Mouse (Mus musculus) kidney, postnatal 0 days (tissue): Measurements from ENCODE around the gene Mfsd13b. TPM values are rescaled to one million over a fixed set of nuclear protein-coding genes. Genes with fewer than 3 reads are reported as not detected.

Experiments used
- ATAC-seq: fragments of 200-750 bp; cut with Nextera tagmentation; replicated peaks from 2 replicates; pipeline ENCODE4 v1.8.0; 2017; ENCODE audit warnings: low read depth, moderate number of reproducible peaks, moderate TSS enrichment, moderate library complexity; ENCODE audit not compliant: low FRiP score
- DNase-seq: peaks from one replicate; pipeline ENCODE4 v3.0.0-alpha.2; 2016; ENCODE audit warnings: low spot score
- H3K27ac ChIP-seq: fragments of 300-500 bp; sonication (generic); 2 replicates; pipeline ENCODE4 v1.5.1; 2014; ENCODE audit warnings: mild to moderate bottlenecking
- H3K27me3 ChIP-seq: fragments of 300-500 bp; sonication (generic); 2 replicates; pipeline ENCODE4 v1.6.1; 2014; ENCODE audit warnings: low read length, mixed read lengths; ENCODE audit not compliant: insufficient read depth
- H3K36me3 ChIP-seq: fragments of 300-500 bp; sonication (generic); 2 replicates; pipeline ENCODE4 v1.6.1; 2014; ENCODE audit warnings: low read length, mixed read lengths; ENCODE audit not compliant: insufficient read depth
- H3K4me1 ChIP-seq: fragments of 300-500 bp; sonication (generic); replicated peaks from 2 replicates; pipeline ENCODE4 v1.6.1; 2014; ENCODE audit warnings: antibody characterized with exemption, low read length, mixed read lengths; ENCODE audit not compliant: insufficient read depth
- H3K4me2 ChIP-seq: fragments of 300-500 bp; sonication (generic); 2 replicates; pipeline ENCODE4 v1.6.1; 2014; ENCODE audit warnings: mild to moderate bottlenecking, low read length, moderate library complexity, mixed read lengths
- H3K4me3 ChIP-seq: fragments of 300-500 bp; sonication (generic); replicated peaks from 2 replicates; pipeline ENCODE4 v1.5.1; 2014; ENCODE audit warnings: low read depth, low read length
- H3K9ac ChIP-seq: fragments of 300-500 bp; sonication (generic); 2 replicates; pipeline ENCODE4 v1.6.1; 2014; ENCODE audit warnings: low read depth, low read length
- H3K9me3 ChIP-seq: fragments of 300-500 bp; sonication (generic); replicated peaks from 2 replicates; pipeline ENCODE4 v1.6.1; 2016; ENCODE audit warnings: low read length, inconsistent platforms, mixed read lengths
- CTCF ChIP-seq: IDR thresholded peaks from 2 replicates; pipeline ENCODE4 v1.5.1; 2016; ENCODE audit warnings: antibody characterized with exemption, low read depth, mild to moderate bottlenecking, moderate library complexity
- WGBS: fragments of 180-500 bp; shearing (Covaris S2); extraction: QIAGEN DNeasy Blood & Tissue Kit; methylation state at CpG from one replicate; pipeline ENCODE4 v1.1.7; 2014; 5-methylcytosine and 5-hydroxymethylcytosine counted together
- polyA plus RNA-seq: library from polyadenylated mRNA; unstranded; fragments of >200 nt; fragmentation: Nextera tagmentation; extraction: Ambion mirVana; gene quantifications from 2 replicates; pipeline ENCODE4 v1.2.1, GENCODE M21; 2015

Mfsd13b gene
- polyA plus RNA-seq, result 0.22 and 0.52 TPM in 2 replicates

DNA sequence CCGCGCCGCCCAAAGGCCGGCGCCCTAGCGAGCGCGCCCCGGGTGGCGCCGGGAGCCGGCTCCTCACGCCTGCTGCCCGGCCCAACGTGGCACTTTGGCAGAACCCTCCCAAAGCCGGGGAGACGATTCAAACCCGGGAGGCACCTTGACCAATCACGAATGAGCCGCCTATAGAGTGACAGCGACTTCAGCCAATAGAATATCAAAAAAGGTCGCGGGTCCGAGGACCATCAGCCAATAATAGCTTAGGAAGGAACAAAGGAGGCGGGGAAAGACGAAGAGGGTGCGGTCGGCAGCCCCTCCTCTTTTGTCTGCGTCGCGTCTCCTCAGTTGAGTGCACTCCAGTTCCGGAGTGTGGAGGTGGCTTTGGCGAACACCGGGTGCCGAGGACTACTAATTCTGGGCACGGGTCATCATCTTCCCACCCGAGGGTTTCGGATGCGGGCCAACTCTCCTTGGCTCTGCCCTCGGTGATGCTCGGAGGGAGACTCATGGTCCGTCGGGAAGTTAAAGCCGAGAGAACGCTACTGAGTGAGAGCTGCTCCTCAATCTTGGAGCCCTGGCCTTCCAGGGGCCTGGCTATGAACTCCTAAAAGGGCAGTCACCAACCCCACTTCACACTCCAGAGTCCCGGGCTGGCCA is at the start of gene Mfsd13b, which contains the start of gene Cdr2:
TSS of gene Mfsd13b (plus strand) at position 310 of the 642 bp plus-strand sequence.
TSS of gene Cdr2 (minus strand) at position 113 of the 642 bp plus-strand sequence.
- no peaks in the 10 kb centered on the region for H3K36me3 ChIP-seq
- H3K9me3 ChIP-seq, result no peaks in the 10 kb centered on the region
- peak within 1 kb of the TSS; percentile 75 for H3K27ac ChIP-seq
- H3K4me3 ChIP-seq, result peak within 1 kb of the TSS; percentile 84
- WGBS, result under 1% methylated on average over 46 of the region's 46 CpGs
- H3K27me3 ChIP-seq, result 0 out of 2 replicates have a peak, but pooled peaks cover 3% of the 10 kb centered on the region
- peak within 1 kb of the TSS; percentile 93 for H3K4me2 ChIP-seq
- H3K9ac ChIP-seq, result peak within 1 kb of the TSS; percentile 75
- ATAC-seq (peak; percentile 97), DNase-seq (peak; percentile 99)
- H3K4me1 ChIP-seq, result 0 out of 2 replicates have a peak, but pooled peaks cover 3% of the 10 kb centered on the region
- TF ChIP-seq CTCF, result no peak

DNA sequence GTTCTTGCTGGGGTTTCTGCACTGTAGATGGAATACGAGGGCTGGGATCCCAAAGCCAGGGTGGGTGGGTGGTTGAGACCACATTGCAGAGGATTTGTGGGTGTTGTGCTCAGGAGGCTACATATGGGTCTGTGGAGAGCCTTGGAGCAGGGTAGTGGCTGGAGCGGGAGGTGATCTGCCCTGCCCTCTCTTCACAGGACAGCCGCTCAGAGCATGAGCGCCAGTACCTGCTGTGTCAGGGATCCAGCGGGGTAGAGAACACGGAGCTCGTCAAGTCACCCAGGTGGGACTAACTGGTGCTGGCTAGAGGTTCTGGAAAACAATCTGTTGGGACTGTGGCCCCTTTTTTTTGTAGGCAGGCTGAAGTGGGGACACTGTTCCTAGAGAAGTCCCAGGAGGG is 49.2 kb upstream of the Mfsd13b start:
- no peak for TF ChIP-seq CTCF
- Histone ChIP-seq H3K36me3 (peaks cover 67% of the 10 kb centered on the region), H3K9ac (no peak overlapping the region), H3K9me3 (no peaks in the 10 kb centered on the region), H3K4me2 (no peak overlapping the region), H3K27ac (no peak overlapping the region), H3K4me1 (no peaks in the 10 kb centered on the region), H3K27me3 (no peaks in the 10 kb centered on the region), H3K4me3 (no peak overlapping the region)
- DNase-seq, result no peak
- WGBS, result 86% methylated on average over 7 of the region's 7 CpGs
- ATAC-seq, result no peak

DNA sequence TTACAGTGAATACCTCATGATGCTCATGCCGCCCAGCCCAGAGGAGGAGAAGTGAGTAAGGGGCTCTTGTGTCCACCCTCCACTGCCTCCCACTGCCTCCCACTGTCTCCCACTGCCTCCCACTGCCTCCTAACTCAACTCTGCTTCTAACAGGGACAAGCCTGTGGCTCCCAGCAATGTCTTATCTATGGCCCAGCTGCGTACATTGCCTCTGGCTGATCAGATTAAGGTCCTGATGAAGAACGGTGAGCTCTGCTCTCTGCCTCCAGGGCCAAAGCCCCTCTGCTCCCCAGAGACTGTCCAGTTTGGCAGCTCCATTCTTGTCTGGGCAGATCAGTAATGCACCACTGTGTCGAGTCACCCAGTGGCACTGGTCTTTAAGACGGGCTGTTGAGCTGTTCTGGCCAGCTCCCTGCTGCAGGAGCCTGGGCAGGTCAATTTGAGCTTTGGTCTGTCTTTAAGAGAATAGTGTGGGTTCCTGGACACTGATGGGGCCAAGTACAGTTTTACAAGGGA is 48.6 kb upstream of the Mfsd13b start:
- Histone ChIP-seq H3K4me2 (no peak overlapping the region), H3K4me1 (no peaks in the 10 kb centered on the region), H3K9me3 (no peaks in the 10 kb centered on the region), H3K4me3 (no peak overlapping the region), H3K27me3 (no peaks in the 10 kb centered on the region), H3K27ac (no peak overlapping the region), H3K9ac (no peak overlapping the region), H3K36me3 (peaks cover 67% of the 10 kb centered on the region)
- no peak for DNase-seq
- TF ChIP-seq CTCF, result no peak
- WGBS, result 85% methylated on average over 4 of the region's 5 CpGs
- ATAC-seq, result no peak

DNA sequence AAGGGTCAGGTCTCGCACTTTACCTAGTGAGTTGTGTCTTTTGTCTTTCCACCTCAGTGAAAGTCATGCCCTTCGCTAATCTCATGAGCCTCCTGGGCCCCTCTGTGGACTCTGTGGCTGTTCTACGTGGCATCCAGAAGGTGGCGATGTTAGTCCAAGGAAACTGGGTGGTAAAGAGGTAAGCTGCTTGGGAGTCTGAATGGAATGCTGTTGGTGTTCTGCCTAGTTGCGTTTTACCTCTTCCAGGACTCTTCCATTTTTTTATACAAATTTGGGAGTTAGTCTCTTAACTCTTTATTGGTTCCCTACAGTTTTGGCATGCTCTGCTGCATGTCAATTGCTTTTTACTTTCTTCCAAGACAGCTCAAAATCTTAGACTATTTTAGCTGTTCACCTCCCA is 47.6 kb upstream of the Mfsd13b start:
- peak; percentile 74; the same call in 1 of the 2 replicates for ATAC-seq
- H3K36me3 ChIP-seq, result peaks cover 68% of the 10 kb centered on the region
- TF ChIP-seq CTCF, result peak; percentile 89
- H3K4me3 ChIP-seq, result no peak overlapping the region
- H3K4me2 ChIP-seq, result no peak overlapping the region
- WGBS, result 39% methylated on average over 5 of the region's 5 CpGs
- no peak overlapping the region for H3K9ac ChIP-seq
- H3K27ac ChIP-seq, result no peak overlapping the region
- H3K9me3 ChIP-seq, result no peaks in the 10 kb centered on the region
- DNase-seq, result peak; percentile 88
- H3K27me3 ChIP-seq, result no peaks in the 10 kb centered on the region
- H3K4me1 ChIP-seq, result no peaks in the 10 kb centered on the region

DNA sequence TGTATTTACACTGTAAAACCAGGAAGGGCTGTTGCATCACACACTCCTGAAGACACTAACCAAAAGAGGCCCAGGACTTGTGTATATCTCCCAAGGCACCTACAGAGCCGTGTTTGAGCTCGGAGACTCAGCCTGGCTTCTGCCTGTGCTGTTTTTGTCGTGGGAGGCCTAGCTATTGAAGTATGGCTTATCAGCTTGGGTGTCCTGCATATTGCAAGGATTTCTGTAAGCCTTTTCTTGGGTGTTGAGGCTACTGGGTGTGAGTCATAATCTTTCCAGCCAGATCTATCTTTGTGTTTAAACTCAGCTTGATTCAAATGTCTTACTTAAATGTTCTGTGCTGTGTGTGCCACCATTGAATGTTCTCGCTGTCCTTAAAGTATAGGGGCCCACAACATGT is 45.8 kb upstream of the Mfsd13b start:
- no peak overlapping the region for H3K9ac ChIP-seq
- H3K9me3 ChIP-seq, result no peaks in the 10 kb centered on the region
- WGBS, result 86% methylated on average over 4 of the region's 4 CpGs
- H3K27ac ChIP-seq, result no peak overlapping the region
- ATAC-seq (no peak), DNase-seq (no peak)
- H3K4me1 ChIP-seq, result no peaks in the 10 kb centered on the region
- H3K27me3 ChIP-seq, result no peaks in the 10 kb centered on the region
- no peak overlapping the region for H3K4me3 ChIP-seq
- no peak for TF ChIP-seq CTCF
- no peak overlapping the region for H3K4me2 ChIP-seq
- peaks cover 61% of the 10 kb centered on the region for H3K36me3 ChIP-seq

DNA sequence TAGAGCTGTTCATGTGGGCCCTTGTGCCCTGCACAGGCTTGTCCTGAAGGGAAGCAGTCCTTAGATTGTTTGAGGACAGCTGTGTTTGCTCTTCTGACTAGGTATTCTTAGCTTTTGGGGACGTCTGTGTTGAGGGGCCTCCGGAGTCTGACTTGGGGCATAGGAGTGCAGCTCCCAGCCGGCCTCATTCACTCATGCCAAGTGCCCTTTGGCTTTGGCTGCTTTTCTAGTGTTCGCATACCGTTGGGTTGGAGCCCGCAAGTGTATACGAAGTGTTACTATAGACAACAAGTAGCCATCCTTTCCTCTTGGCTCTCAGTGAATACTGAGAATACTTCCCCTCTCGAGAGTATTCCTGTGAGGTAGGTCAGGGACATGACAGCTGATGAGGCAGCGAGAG is 44.1 kb upstream of the Mfsd13b start:
- peaks cover 55% of the 10 kb centered on the region for H3K36me3 ChIP-seq
- 81% methylated on average over 9 of the region's 9 CpGs for WGBS

More for the DNA sequence above, 44.1 kb upstream of the Mfsd13b start:
- H3K4me1 ChIP-seq, result no peaks in the 10 kb centered on the region
- no peak overlapping the region for H3K9ac ChIP-seq
- no peak for DNase-seq
- TF ChIP-seq CTCF, result no peak
- H3K4me2 ChIP-seq, result no peak overlapping the region
- no peaks in the 10 kb centered on the region for H3K9me3 ChIP-seq
- no peaks in the 10 kb centered on the region for H3K27me3 ChIP-seq
- no peak for ATAC-seq
- no peak overlapping the region for H3K4me3 ChIP-seq
- H3K27ac ChIP-seq, result no peak overlapping the region
